Mouse (Mus musculus) C2C12 (cell line): Measurements from ENCODE around the gene Cdk5r1.

Experiments
- CEBPB ChIP-seq: IDR thresholded peaks from one replicate; pipeline ENCODE4 v1.6.1; 2011; ENCODE audit warnings: low read depth, mild to moderate bottlenecking, control low read depth, moderate library complexity
- CTCF ChIP-seq: IDR thresholded peaks from one replicate; pipeline ENCODE4 v1.5.1; 2011; ENCODE audit not compliant: control insufficient read depth, insufficient read depth, insufficient read length
- FOSL1 ChIP-seq: IDR thresholded peaks from one replicate; pipeline ENCODE4 v1.8.0; 2011; ENCODE audit warnings: mild to moderate bottlenecking, low read length; ENCODE audit not compliant: poor library complexity, insufficient read depth, severe bottlenecking
- MAX ChIP-seq: IDR thresholded peaks from one replicate; pipeline ENCODE4 v1.6.1; 2011; ENCODE audit warnings: mild to moderate bottlenecking, control low read depth
- MYOG ChIP-seq: IDR thresholded peaks from one replicate; pipeline ENCODE4 v1.6.1; 2011; ENCODE audit not compliant: control insufficient read depth, insufficient read length; ENCODE audit errors: extremely low read depth
- USF1 ChIP-seq: IDR thresholded peaks from one replicate; pipeline ENCODE4 v1.6.1; 2011; ENCODE audit warnings: low read depth, mild to moderate bottlenecking, control low read depth, moderate library complexity

GRCm38 (mm10) chr11:80505581-80505980 is 28.8 kb downstream of the Cdk5r1 start:
- no peak for TF ChIP-seq CEBPB
- TF ChIP-seq CTCF, result no peak
- no peak for TF ChIP-seq FOSL1
- TF ChIP-seq USF1, result no peak
- TF ChIP-seq MAX, result no peak
- TF ChIP-seq MYOG, result no peak
